Mouse (Mus musculus) inflammation-experienced regulatory T-cells, adult 16 weeks (primary cell): ENCODE data around the gene Il22ra2. TPM values are rescaled to one million over a fixed set of nuclear protein-coding genes. Genes with fewer than 3 reads are reported as not detected.

Experiments
- polyA plus RNA-seq: library from polyadenylated mRNA; unstranded; fragments of 100-300 nt; shearing (Covaris generic); gene quantifications from one replicate; pipeline ENCODE4 v1.2.1, GENCODE M21; 2017

Gene Il22ra2
- polyA plus RNA-seq: not detected

DNA sequence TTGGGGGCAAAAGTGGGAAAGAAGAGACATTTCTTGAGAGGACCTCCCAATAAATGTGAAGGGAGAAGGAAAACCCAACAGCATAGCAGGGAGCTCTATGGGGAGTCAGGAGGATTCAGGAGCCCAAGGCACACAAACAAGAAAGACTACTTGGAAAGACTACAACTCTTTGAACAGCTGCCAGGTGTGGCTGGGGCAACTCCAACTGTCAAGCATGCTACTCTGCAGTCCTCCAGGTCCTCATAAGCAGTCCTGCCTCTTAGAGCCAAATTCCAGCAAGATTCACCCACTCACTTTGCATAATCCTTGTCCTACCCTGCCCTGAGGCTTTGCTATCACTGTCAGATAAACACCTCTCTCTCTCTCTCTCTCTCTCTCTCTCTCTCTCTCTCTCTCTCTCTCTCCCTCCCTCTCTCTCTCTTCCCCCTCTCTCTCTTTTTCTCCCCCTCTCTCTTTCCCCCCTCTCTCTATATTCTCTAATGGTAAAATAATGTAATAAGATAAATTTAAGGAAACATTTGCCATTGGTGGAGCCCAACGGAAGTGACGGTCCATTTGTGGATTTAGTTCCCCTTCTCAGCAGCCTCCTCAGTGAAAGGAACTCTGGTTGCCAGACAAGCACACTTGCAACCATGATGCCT, at the start of gene Il22ra2:
TSS of gene Il22ra2 (plus strand) at position 591 of the 641 bp plus-strand sequence.

DNA sequence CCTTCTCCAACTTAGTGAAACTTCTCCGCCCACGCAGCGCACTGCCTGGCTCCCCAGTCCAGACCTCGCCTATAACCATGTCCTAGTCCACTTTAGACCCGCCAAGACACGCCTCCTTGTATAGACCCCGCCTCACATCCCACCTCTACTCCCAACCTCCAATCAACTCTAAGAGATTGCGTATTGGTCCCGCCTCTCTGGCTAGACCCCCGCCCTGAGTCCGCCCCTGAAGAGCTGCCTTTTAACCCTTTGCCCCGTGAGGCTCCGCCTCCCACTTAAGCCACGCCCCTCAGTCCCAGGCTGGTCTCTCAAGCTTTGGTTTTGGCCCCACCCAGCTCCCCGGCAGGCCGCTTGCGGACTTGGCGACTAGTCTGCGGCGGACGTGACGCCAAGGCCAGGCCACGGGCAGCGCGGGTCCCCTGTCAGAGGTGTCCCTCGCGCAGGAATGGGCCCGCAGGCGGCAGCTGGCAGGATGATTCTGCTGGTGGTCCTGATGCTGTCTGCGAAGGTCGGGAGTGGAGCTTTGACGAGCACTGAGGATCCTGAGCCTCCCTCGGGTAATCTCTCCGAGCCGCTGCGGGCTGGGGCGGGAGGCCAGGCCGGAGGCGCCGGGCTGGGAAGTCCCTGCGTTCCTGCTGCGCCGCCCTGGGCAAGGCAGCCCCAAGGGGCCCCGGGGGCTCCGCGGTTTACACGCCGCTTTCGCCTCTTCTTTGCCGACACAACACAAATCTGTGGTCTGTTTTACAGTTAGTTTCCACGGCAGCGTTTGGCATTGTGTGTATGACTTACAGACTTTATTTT, 30.0 kb upstream of the Il22ra2 start, which contains the start of gene Ifngr1:
TSS of gene Ifngr1 (plus strand) at position 309 of the 801 bp plus-strand sequence.

Other genes starting within 250 kb of the Il22ra2 start
- 583 TPM for gene Ifngr1, start 30.0 kb upstream of the Il22ra2 start, polyA plus RNA-seq
- gene Il20ra, start 90.6 kb downstream of the Il22ra2 start, polyA plus RNA-seq: 0.13 TPM
- not detected for gene Slc35d3, start 229.5 kb downstream of the Il22ra2 start, polyA plus RNA-seq